Mouse (Mus musculus): ENCODE measurements around the gene Pygo2. TPM values are rescaled to one million over a fixed set of nuclear protein-coding genes. Genes with fewer than 3 reads are reported as not detected.

The Pygo2 gene
- total and polyA plus RNA-seq, 3 experiments, result 12.5 to 15.3 (median 14.4) TPM

DNA sequence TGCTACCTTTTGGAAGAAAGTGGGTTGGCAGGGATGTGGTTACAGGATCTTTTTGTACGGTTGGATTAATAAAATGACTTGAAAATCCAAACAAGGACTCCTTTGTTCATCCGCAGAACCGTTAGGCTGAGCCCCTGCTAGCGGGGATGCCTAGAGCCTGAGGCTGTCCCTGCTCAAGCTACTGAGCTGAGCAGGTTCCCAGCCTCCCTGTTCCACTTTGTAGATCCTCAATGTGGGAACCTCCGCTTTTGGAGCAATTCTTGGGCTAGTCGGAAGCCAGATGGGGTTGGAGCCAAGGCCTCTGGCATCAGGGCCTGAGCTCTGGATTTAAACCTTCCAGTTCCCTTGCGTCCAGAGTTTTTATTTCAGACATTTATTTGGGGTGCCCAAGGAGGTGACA lies 5.0 kb downstream of the Pygo2 start:
- 76% methylated on average over 7 of the region's 7 CpGs for WGBS

DNA sequence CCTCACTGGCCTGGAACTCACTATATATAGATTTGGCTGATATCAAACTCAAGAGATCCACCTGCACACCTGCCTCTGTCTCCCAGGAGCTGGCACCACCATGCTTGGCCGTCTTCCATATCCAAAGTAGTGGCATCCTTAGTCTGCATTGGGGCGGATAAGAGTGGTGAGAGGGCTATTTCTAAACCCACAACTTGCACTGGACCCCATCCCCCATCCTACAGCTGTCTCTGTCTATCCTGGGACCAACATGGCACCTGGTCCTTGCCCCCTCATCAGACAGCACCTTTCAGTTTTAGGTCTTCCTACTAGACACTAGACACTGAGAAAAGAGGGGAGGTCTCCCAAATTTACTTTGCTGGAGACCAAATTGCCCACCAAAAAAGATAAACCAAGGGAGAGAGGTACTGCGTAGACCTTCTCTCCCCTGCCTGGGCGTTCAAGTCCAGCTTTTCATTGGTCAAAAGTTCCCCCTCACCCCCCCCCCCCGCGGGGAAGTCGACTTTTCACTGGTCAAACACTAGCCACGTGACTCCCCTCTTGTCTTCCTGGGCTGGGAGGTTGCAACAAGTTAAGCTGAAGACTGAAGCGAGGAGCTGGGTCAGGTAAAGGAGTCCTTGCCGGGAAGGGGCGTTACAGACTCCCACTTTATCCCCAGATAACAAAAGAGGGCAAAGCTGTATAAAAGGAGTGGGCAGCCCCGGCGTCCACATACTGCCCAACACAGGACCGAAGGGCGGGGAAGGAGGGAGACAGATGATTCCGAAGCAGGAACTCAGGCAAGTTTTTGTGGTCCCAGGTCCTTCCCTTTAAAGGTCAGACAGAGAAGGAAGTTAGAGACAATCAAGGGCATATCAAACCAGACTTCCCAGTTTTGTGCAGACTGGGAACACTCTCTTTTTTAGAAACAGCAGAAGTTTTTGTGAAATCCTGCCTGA lies 6.4 kb downstream of the Pygo2 start, which contains the start of gene Pbxip1:
Pbxip1 (plus strand) TSS at position 531 of the 938 bp plus-strand sequence.
- Histone ChIP-seq H3K4me3 (peak within 1 kb of the TSS; percentile 52), H3K9ac (ENCODE audit: low read depth, low read length) (peak within 1 kb of the TSS; percentile 69), H3K79me2 (replicated peaks; ENCODE audit: control insufficient read depth, insufficient read depth, low read length) (0 out of 2 replicates have a peak, but pooled peaks cover 1% of the 10 kb centered on the region), H3K4me1 (ENCODE audit: control insufficient read depth, insufficient read depth, low read length) (peaks cover 8% of the 10 kb centered on the region), H3K27me3 (ENCODE audit: control insufficient read depth, insufficient read depth, low read length) (no peaks in the 10 kb centered on the region), H3K36me3 (ENCODE audit: control insufficient read depth, insufficient read depth, low read length) (peaks cover under 1% of the 10 kb centered on the region; the same call in 1 of the 2 replicates), H3K27ac (peak within 1 kb of the TSS; percentile 91)
- WGBS, result 6% methylated on average over 16 of the region's 16 CpGs
- peak; percentile 92 for TF ChIP-seq POLR2A (IDR thresholded peaks at IDR 0.05; ENCODE audit: insufficient read depth, low read depth, low read length)
- no peak for TF ChIP-seq EP300 (IDR thresholded peaks at IDR 0.05; ENCODE audit: insufficient read depth, low read depth, low read length)
- intact Hi-C loops (cut with DNase I), result loop anchor here (2.0 kb wide), 1 partner anchor 18 kb away; the partner anchor contains the start of genes Cks1b and Shc1
- peak; percentile 72 to 80 for DNase-seq

More for the DNA sequence above, 5.0 kb downstream of the Pygo2 start:
- Histone ChIP-seq H3K27me3 (ENCODE audit: control insufficient read depth, insufficient read depth, low read length) (no peaks in the 10 kb centered on the region), H3K4me1 (ENCODE audit: control insufficient read depth, insufficient read depth, low read length) (peaks cover 5% of the 10 kb centered on the region), H3K9ac (ENCODE audit: low read depth, low read length) (no peak overlapping the region), H3K27ac (no peak overlapping the region), H3K79me2 (replicated peaks; ENCODE audit: control insufficient read depth, insufficient read depth, low read length) (peaks cover 3% of the 10 kb centered on the region; the same call in 1 of the 2 replicates), H3K36me3 (ENCODE audit: control insufficient read depth, insufficient read depth, low read length) (peaks cover 3% of the 10 kb centered on the region; the same call in 1 of the 2 replicates), H3K4me3 (no peak overlapping the region)
- DNase-seq, result no peak
- TF ChIP-seq EP300 (IDR thresholded peaks at IDR 0.05; ENCODE audit: insufficient read depth, low read depth, low read length) (no peak), POLR2A (IDR thresholded peaks at IDR 0.05; ENCODE audit: insufficient read depth, low read depth, low read length) (no peak), CTCF (IDR thresholded peaks at IDR 0.05) (no peak)
- intact Hi-C loops (cut with DNase I), result no loop called here

DNA sequence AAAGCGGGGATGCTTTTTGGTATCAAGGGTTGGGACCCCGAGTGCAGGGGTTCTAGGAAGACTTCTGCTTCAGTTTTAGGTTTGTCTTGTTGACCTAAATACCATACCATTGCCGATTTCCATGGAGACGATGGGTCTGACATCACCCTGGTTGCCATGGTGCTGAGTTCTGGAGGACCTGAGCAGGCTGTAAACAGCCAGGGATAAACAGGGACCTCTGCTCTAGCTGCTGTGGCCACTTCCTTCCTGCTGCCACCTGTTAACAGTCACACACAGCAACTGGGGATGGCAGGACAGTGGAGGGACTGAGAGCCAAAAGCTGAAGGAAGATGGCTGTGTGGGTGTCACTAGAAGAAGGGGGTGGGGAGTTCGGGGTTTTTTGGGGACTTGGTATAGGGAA lies 7.3 kb downstream of the Pygo2 start:
- DNase-seq, result peak in 1 of 2 experiments; percentile 42
- Histone ChIP-seq H3K79me2 (replicated peaks; ENCODE audit: control insufficient read depth, insufficient read depth, low read length) (0 out of 2 replicates have a peak, but pooled peaks cover 1% of the 10 kb centered on the region), H3K4me1 (ENCODE audit: control insufficient read depth, insufficient read depth, low read length) (peaks cover 8% of the 10 kb centered on the region), H3K27ac (peak overlapping the region; percentile 91), H3K4me3 (peak overlapping the region; percentile 52), H3K36me3 (ENCODE audit: control insufficient read depth, insufficient read depth, low read length) (no peaks in the 10 kb centered on the region), H3K9ac (ENCODE audit: low read depth, low read length) (peak overlapping the region; percentile 69), H3K27me3 (ENCODE audit: control insufficient read depth, insufficient read depth, low read length) (no peaks in the 10 kb centered on the region)
- TF ChIP-seq CTCF (IDR thresholded peaks at IDR 0.05) (no peak), EP300 (IDR thresholded peaks at IDR 0.05; ENCODE audit: insufficient read depth, low read depth, low read length) (no peak), POLR2A (IDR thresholded peaks at IDR 0.05; ENCODE audit: insufficient read depth, low read depth, low read length) (no peak)
- intact Hi-C loops (cut with DNase I), result loop anchor here (2.0 kb wide), 1 partner anchor 18 kb away; the partner anchor contains the start of genes Cks1b and Shc1
- WGBS, result 13% methylated on average over 5 of the region's 5 CpGs

DNA sequence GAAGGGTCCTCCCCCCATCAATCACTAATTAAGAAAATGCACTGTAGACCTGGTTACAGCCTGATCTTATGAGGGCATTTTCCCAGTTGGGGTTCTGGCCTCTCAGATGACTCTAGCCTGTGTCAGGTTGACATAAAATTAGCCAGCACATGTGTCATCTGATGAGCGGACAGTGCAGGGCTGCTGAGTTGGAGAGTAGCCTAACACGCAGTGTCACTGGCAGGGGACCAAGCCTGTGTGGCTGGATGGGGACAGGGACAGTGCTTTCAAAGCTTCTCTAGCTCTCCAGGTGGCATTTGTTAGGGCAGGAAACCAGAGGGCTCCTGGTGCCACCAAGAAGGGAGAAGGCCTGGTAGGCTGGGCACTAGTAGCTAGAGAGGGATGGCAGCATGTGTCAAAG lies 10.7 kb downstream of the Pygo2 start:
- 69% methylated on average over 2 of the region's 2 CpGs for WGBS
- no peak for DNase-seq
- Histone ChIP-seq H3K79me2 (replicated peaks; ENCODE audit: control insufficient read depth, insufficient read depth, low read length) (0 out of 2 replicates have a peak, but pooled peaks cover 1% of the 10 kb centered on the region), H3K4me3 (no peak overlapping the region), H3K9ac (ENCODE audit: low read depth, low read length) (no peak overlapping the region), H3K4me1 (ENCODE audit: control insufficient read depth, insufficient read depth, low read length) (peaks cover 8% of the 10 kb centered on the region), H3K27ac (no peak overlapping the region), H3K36me3 (ENCODE audit: control insufficient read depth, insufficient read depth, low read length) (no peaks in the 10 kb centered on the region), H3K27me3 (ENCODE audit: control insufficient read depth, insufficient read depth, low read length) (no peaks in the 10 kb centered on the region)
- no peak for TF ChIP-seq POLR2A (IDR thresholded peaks at IDR 0.05; ENCODE audit: insufficient read depth, low read depth, low read length)
- no peak for TF ChIP-seq CTCF (IDR thresholded peaks at IDR 0.05)
- TF ChIP-seq EP300 (IDR thresholded peaks at IDR 0.05; ENCODE audit: insufficient read depth, low read depth, low read length), result no peak
- intact Hi-C loops (cut with DNase I), result no loop called here

DNA sequence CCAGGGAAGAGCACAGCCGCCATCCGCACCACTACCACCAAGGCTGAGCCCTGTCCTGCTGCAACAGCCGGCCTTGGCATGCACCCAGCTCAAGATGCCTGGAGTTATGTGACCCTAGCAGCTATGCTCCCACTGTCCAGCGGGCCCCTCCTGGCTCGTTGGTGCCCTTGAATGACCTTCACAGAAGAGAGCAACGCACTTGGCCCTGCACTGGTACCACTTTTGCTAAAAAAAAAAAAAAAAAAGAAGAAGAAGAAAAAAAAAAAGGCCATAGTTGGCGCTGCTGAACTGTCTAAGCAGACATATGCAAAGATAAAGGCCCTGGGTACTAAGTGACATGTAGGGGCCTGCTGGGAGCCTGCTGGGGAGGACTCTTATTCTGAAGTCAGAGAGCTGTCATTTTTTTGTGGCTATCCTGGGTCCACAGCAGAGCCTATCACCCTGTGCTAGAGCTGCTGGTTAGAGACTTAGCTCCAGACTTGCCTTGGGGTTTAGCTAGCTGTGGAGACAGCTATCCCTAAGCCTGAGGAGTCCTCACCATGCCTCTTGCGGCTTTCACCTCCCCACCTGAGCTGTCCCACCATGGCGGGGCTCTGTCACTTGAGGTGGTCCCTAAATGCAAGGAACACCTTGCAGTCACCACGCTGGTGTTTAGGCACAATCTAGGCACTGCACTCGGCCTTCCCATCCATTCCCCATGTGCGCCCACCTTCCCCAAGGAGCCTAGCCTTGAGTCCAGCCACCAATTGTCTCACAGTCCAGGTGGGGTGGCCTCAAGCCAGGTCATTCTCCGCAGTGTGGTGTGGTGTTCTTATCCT lies 18.9 kb downstream of the Pygo2 start:
- intact Hi-C loops (cut with DNase I), result loop anchor here (5.0 kb wide), 1 partner anchor 38 kb away; no protein-coding TSS in a partner anchor
- Histone ChIP-seq H3K9ac (ENCODE audit: low read depth, low read length) (no peak overlapping the region), H3K27me3 (ENCODE audit: control insufficient read depth, insufficient read depth, low read length) (no peaks in the 10 kb centered on the region), H3K4me1 (ENCODE audit: control insufficient read depth, insufficient read depth, low read length) (no peaks in the 10 kb centered on the region), H3K4me3 (no peak overlapping the region), H3K36me3 (ENCODE audit: control insufficient read depth, insufficient read depth, low read length) (no peaks in the 10 kb centered on the region), H3K27ac (no peak overlapping the region), H3K79me2 (replicated peaks; ENCODE audit: control insufficient read depth, insufficient read depth, low read length) (no peaks in the 10 kb centered on the region)
- 45% methylated on average over 13 of the region's 13 CpGs for WGBS
- peak; percentile 38 to 51 for DNase-seq
- TF ChIP-seq CTCF (IDR thresholded peaks at IDR 0.05) (no peak), EP300 (IDR thresholded peaks at IDR 0.05; ENCODE audit: insufficient read depth, low read depth, low read length) (no peak), POLR2A (IDR thresholded peaks at IDR 0.05; ENCODE audit: insufficient read depth, low read depth, low read length) (0 out of 2 replicates have a peak, but pooled peaks have one; percentile 13)

Data from heart, adult 2 months (tissue).